Mouse (Mus musculus) CD4-positive, CD25-positive, alpha-beta regulatory T cell, adult 2 months (primary cell): ENCODE data around the gene Washc4.

Experiments
- DNase-seq: peaks from one replicate; pipeline ENCODE4 v3.0.0-alpha.2; 2012; ENCODE audit warnings: low read depth, low spot score

The Washc4 gene

GRCm38 (mm10) chr10:83637295-83637694, 93.7 kb downstream of the Washc4 start:
- no peak for DNase-seq

- no peak for DNase-seq
These were observed 96.4 kb downstream of the Washc4 start for GRCm38 (mm10) chr10:83639881-83640386.

- no peak for DNase-seq
These were observed 98.1 kb downstream of the Washc4 start for GRCm38 (mm10) chr10:83641641-83642040.

DNA sequence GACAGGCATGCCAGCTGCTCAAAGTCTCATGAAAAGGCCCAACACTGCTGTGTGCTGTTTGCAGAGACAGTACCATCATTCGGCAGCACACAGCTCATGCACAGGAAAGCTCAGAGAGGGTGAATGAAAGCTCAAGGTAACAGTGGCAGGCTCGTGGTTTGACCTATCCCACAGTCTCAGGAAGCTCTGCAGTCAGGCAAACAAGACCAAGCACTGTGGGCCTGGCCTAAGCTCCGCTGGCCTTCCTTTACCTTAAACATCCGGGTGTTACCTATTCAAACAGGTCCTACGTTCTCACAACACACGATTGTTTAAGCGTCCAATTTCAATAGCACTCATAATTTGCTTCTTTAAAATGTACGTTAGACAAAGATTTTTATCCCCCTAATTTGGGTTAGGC, 100.6 kb downstream of the Washc4 start:
- DNase-seq = peak; percentile 8

GRCm38 (mm10) chr10:83644865-83645715, 101.5 kb downstream of the Washc4 start:
- no peak for DNase-seq

GRCm38 (mm10) chr10:83645716-83645990, 102.1 kb downstream of the Washc4 start:
- DNase-seq = no peak
